Mouse (Mus musculus) megakaryocyte progenitor cell, adult 5-6 weeks (primary cell): ENCODE results near the gene Cmss1. TPM values are rescaled to one million over a fixed set of nuclear protein-coding genes. Genes with fewer than 3 reads are reported as not detected.
"Not testable (repeated sequence)": the region's sequence is repeated elsewhere in the genome, so short reads cannot be mapped to it uniquely, and the experiment has no call there.

Experiments used
- ATAC-seq: replicated peaks from 2 replicates; pipeline ENCODE4 v1.8.0; 2016; ENCODE audit warnings: mild to moderate bottlenecking, moderate TSS enrichment, inconsistent platforms; ENCODE audit not compliant: poor library complexity
- total RNA-seq, 2 experiments: library from RNA; stranded (forward) in 1 of 2; stranded (reverse) in 1 of 2; fragments of 157-497, 149-512 nt in 1 of 2; fragments of 200-1000 nt in 1 of 2; gene quantifications; 2 replicates each; pipeline versions ENCODE4 v1.2.3 to v1.2.4; 2015 to 2017

The Cmss1 gene
- total RNA-seq, 2 experiments from 2014 or later: 38.5 to 74.3 TPM

- peak; percentile 56 for ATAC-seq
Observed at GRCm38 (mm10) chr16:57396249-57396648, 210.4 kb downstream of the Cmss1 start.

- no peak for ATAC-seq
Observed at GRCm38 (mm10) chr16:57393161-57393560, 213.5 kb downstream of the Cmss1 start.

GRCm38 (mm10) chr16:57392461-57392860, 214.2 kb downstream of the Cmss1 start:
- ATAC-seq: no peak

GRCm38 (mm10) chr16:57391171-57391570, 215.5 kb downstream of the Cmss1 start:
- ATAC-seq: not testable (repeated sequence)

GRCm38 (mm10) chr16:57389566-57390251, 217.0 kb downstream of the Cmss1 start:
- ATAC-seq: no peak

GRCm38 (mm10) chr16:57384274-57384673, 222.4 kb downstream of the Cmss1 start:
- no peak for ATAC-seq

GRCm38 (mm10) chr16:57383266-57383971, 223.2 kb downstream of the Cmss1 start:
- ATAC-seq: no peak

- ATAC-seq: no peak; the same call in 1 of the 2 replicates
Observed at GRCm38 (mm10) chr16:57378631-57379330, 227.9 kb downstream of the Cmss1 start.

- ATAC-seq: no peak
Observed at GRCm38 (mm10) chr16:57375248-57375837, 231.3 kb downstream of the Cmss1 start.

- ATAC-seq: no peak
Observed at GRCm38 (mm10) chr16:57372156-57372555, 234.5 kb downstream of the Cmss1 start.

- no peak for ATAC-seq
Observed at GRCm38 (mm10) chr16:57369846-57370496, 236.7 kb downstream of the Cmss1 start.

GRCm38 (mm10) chr16:57366941-57367694, 239.5 kb downstream of the Cmss1 start:
- no peak for ATAC-seq

- no peak for ATAC-seq
Observed at GRCm38 (mm10) chr16:57366141-57366540, 240.5 kb downstream of the Cmss1 start.

- peak; percentile 64 for ATAC-seq
Observed at GRCm38 (mm10) chr16:57364498-57364897, 242.2 kb downstream of the Cmss1 start.

- ATAC-seq: peak; percentile 90
Observed at GRCm38 (mm10) chr16:57362679-57363401, 243.8 kb downstream of the Cmss1 start.

- ATAC-seq: no peak
Observed at GRCm38 (mm10) chr16:57360785-57361184, 245.9 kb downstream of the Cmss1 start.

GRCm38 (mm10) chr16:57359251-57359650, 247.4 kb downstream of the Cmss1 start:
- ATAC-seq: no peak

- no peak for ATAC-seq
Observed at GRCm38 (mm10) chr16:57357011-57357410, 249.7 kb downstream of the Cmss1 start.

GRCm38 (mm10) chr16:57356454-57356853, 250.2 kb downstream of the Cmss1 start:
- no peak for ATAC-seq
